Mouse (Mus musculus) CH12.LX (cell line): ENCODE results near the gene Klk6. TPM values are rescaled to one million over a fixed set of nuclear protein-coding genes. Genes with fewer than 3 reads are reported as not detected.

Source experiments
- DNase-seq: peaks from one replicate; pipeline ENCODE4 v3.0.0-alpha.2; 2013; ENCODE audit errors: extremely low read depth
- H3K27ac ChIP-seq: 2 replicates; pipeline ENCODE4 v1.5.1; 2012; ENCODE audit warnings: low read depth, mild to moderate bottlenecking, control low read depth, moderate library complexity; ENCODE audit not compliant: insufficient read depth
- H3K27me3 ChIP-seq: replicated peaks from 2 replicates; pipeline ENCODE3; 2012; ENCODE audit warnings: inconsistent platforms
- H3K36me3 ChIP-seq, 2 experiments: replicated peaks in 1 of 2; 2 replicates each; pipeline versions ENCODE3 to v1.6.1; 2012; ENCODE audit warnings: inconsistent platforms in 1 of 2, low read length in 1 of 2, mild to moderate bottlenecking in 1 of 2, mixed read lengths in 1 of 2, moderate library complexity in 1 of 2; ENCODE audit not compliant: control insufficient read depth in 1 of 2, insufficient read depth in 1 of 2
- H3K4me1 ChIP-seq, 2 experiments: 2 replicates each; pipeline ENCODE4 v1.6.1; 2012; ENCODE audit warnings: inconsistent platforms in 1 of 2, moderate library complexity in 1 of 2; ENCODE audit not compliant: insufficient read depth in 2 of 2, control insufficient read depth in 1 of 2
- H3K4me2 ChIP-seq: 2 replicates; pipeline ENCODE4 v1.6.1; 2012; ENCODE audit warnings: low read depth, mild to moderate bottlenecking, control low read depth; ENCODE audit not compliant: poor library complexity, insufficient read depth, severe bottlenecking
- H3K4me3 ChIP-seq, 3 experiments: fragments of 150-350 bp in 1 of 3; sonication (generic) in 1 of 3; replicated peaks in 1 of 3; 2 replicates each; pipeline versions ENCODE3 to v1.5.1; 2011 to 2012; ENCODE audit warnings: low read depth in 2 of 3, low read length in 2 of 3, mild to moderate bottlenecking in 2 of 3, moderate library complexity in 2 of 3, control low read depth in 1 of 3, improper control_type of control experiment in 1 of 3, inconsistent platforms in 1 of 3, mixed read lengths in 1 of 3; ENCODE audit not compliant: poor library complexity in 1 of 3
- H3K79me2 ChIP-seq: replicated peaks from 2 replicates; pipeline ENCODE4 v1.6.1; 2012; ENCODE audit warnings: mild to moderate bottlenecking, moderate library complexity; ENCODE audit not compliant: control insufficient read depth, poor library complexity, insufficient read depth, severe bottlenecking; ENCODE audit errors: extremely low read depth
- H3K9ac ChIP-seq: 2 replicates; pipeline ENCODE4 v1.6.1; 2012; ENCODE audit warnings: low read depth, mild to moderate bottlenecking, control low read depth, moderate library complexity; ENCODE audit not compliant: insufficient read depth
- H3K9me3 ChIP-seq: replicated peaks from 2 replicates; pipeline ENCODE3; 2012; ENCODE audit warnings: low read length, inconsistent platforms, mixed read lengths
- CHD1 ChIP-seq: IDR thresholded peaks from 2 replicates; pipeline ENCODE4 v1.6.1; 2012; ENCODE audit warnings: low read depth, low read length, improper control_type of control experiment, inconsistent platforms
- GABPA ChIP-seq: IDR thresholded peaks from 2 replicates; pipeline ENCODE4 v1.6.1; 2012; ENCODE audit warnings: low read depth, low read length, improper control_type of control experiment, inconsistent platforms; ENCODE audit not compliant: insufficient replicate concordance
- HCFC1 ChIP-seq: IDR thresholded peaks from 2 replicates; pipeline ENCODE4 v1.6.1; 2012; ENCODE audit warnings: low read depth, mild to moderate bottlenecking, inconsistent platforms, low read length, improper control_type of control experiment
- IRF4 ChIP-seq: IDR thresholded peaks from 2 replicates; pipeline ENCODE4 v1.6.1; 2014; ENCODE audit warnings: low read depth, mild to moderate bottlenecking, inconsistent platforms, low read length, improper control_type of control experiment
- JUND ChIP-seq: conservative IDR thresholded peaks from 2 replicates; pipeline ENCODE4 v1.6.1; 2011; ENCODE audit warnings: low read depth, low read length, improper control_type of control experiment
- KAT2A ChIP-seq: IDR thresholded peaks from 2 replicates; pipeline ENCODE4 v1.6.1; 2012; ENCODE audit warnings: low read length, improper control_type of control experiment, inconsistent platforms; ENCODE audit not compliant: insufficient replicate concordance
- MEF2A ChIP-seq: IDR thresholded peaks from 2 replicates; pipeline ENCODE4 v1.6.1; 2014; ENCODE audit warnings: low read depth, mild to moderate bottlenecking, inconsistent platforms, low read length, improper control_type of control experiment, borderline replicate concordance
- MXI1 ChIP-seq: IDR thresholded peaks from 2 replicates; pipeline ENCODE4 v1.6.1; 2011; ENCODE audit warnings: mild to moderate bottlenecking, low read depth, low read length, improper control_type of control experiment
- MYC ChIP-seq: IDR thresholded peaks from 2 replicates; pipeline ENCODE4 v1.6.1; 2011; ENCODE audit warnings: low read depth, mild to moderate bottlenecking, improper control_type of control experiment, low read length
- NRF1 ChIP-seq: IDR thresholded peaks from 2 replicates; pipeline ENCODE4 v1.6.1; 2014; ENCODE audit warnings: low read depth, mild to moderate bottlenecking, inconsistent platforms, low read length, improper control_type of control experiment, moderate library complexity
- PAX5 ChIP-seq: IDR thresholded peaks from 2 replicates; pipeline ENCODE4 v1.6.1; 2012; ENCODE audit warnings: low read length, inconsistent platforms, mixed read lengths
- RCOR1 ChIP-seq: conservative IDR thresholded peaks from 2 replicates; pipeline ENCODE4 v1.6.1; 2012; ENCODE audit warnings: low read depth, mild to moderate bottlenecking, inconsistent platforms, low read length, improper control_type of control experiment
- TBP ChIP-seq: conservative IDR thresholded peaks from 2 replicates; pipeline ENCODE4 v1.6.1; 2011; ENCODE audit warnings: low read depth, low read length, improper control_type of control experiment
- UBTF ChIP-seq: IDR thresholded peaks from 2 replicates; pipeline ENCODE4 v1.6.1; 2012; ENCODE audit warnings: low read depth, mild to moderate bottlenecking, inconsistent platforms, low read length, improper control_type of control experiment, moderate library complexity
- USF1 ChIP-seq: IDR thresholded peaks from 2 replicates; pipeline ENCODE4 v1.6.1; 2014; ENCODE audit warnings: low read depth, mild to moderate bottlenecking, inconsistent platforms, low read length, improper control_type of control experiment
- USF2 ChIP-seq: conservative IDR thresholded peaks from 2 replicates; pipeline ENCODE4 v1.6.1; 2011; ENCODE audit warnings: low read depth, low read length, improper control_type of control experiment
- ZKSCAN1 ChIP-seq: IDR thresholded peaks from 2 replicates; pipeline ENCODE4 v1.6.1; 2012; ENCODE audit warnings: low read depth, inconsistent platforms, low read length, improper control_type of control experiment, borderline replicate concordance
- ZMIZ1 ChIP-seq: IDR thresholded peaks from 2 replicates; pipeline ENCODE4 v1.6.1; 2012; ENCODE audit warnings: low read depth, mild to moderate bottlenecking, inconsistent platforms, low read length, improper control_type of control experiment
- dilution Hi-C: fragments of 300-500 bp; cut with MboI; formaldehyde crosslinking; loops from 2 replicates; pipeline ENCODE4 v1.14.3; 2020; ENCODE audit warnings: low sequenced_read_pairs; ENCODE audit not compliant: extremely low pct_unique_long_range_greater_than_20kb, extremely low pct_ligation_motif_present
- in situ Hi-C: fragments of 300-500 bp; cut with MboI; formaldehyde crosslinking; loops from 3 replicates; pipeline ENCODE4 v1.14.3; 2019; ENCODE audit warnings: low sequenced_read_pairs, low pct_ligation_motif_present, low pct_unique_long_range_greater_than_20kb, mixed read lengths
- polyA plus RNA-seq: library from polyadenylated mRNA; unstranded; fragments of >175 nt; gene quantifications from 2 replicates; pipeline ENCODE4 v1.2.1, GENCODE M21; 2012; ENCODE audit warnings: low read depth; ENCODE audit not compliant: insufficient read length
- total RNA-seq, 2 experiments: library from RNA; depleted of rRNA; stranded (reverse); fragments of 300-350 nt in 1 of 2; fragments of >200 nt in 1 of 2; gene quantifications; 2 replicates each; pipeline ENCODE4 v1.2.3; 2012 to 2014

The Klk6 gene
- total and polyA plus RNA-seq, 3 experiments: not detected

DNA sequence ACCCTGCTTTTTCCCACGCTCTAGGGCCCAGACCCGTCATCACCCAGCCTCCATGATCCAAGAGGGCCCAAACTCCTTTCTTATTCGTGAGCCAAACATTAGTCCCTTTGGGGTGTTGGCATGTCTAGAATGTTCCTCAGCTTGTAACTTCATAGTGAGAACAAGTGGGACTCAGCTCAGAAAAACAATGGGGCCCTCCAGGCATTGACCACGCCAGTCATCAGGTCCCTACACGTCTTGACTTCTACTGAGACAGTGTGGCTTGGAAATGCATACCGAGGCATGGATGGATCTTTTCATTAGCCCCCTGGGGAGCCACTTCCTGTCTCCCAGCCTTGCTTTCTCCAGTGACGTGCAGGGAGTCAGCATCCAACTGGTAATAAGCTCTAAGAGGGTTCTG lies 24.4 kb upstream of the Klk6 start:
- Histone ChIP-seq H3K4me3 (no peak overlapping the region), H3K9me3 (no peaks in the 10 kb centered on the region), H3K36me3 (peaks cover 0 to 4% of the 10 kb centered on the region in 2 experiments), H3K4me2 (no peak overlapping the region), H3K27me3 (peaks cover 86% of the 10 kb centered on the region), H3K79me2 (no peaks in the 10 kb centered on the region), H3K4me1 (peaks cover 6 to 17% of the 10 kb centered on the region in 2 experiments), H3K27ac (no peak overlapping the region), H3K9ac (no peak overlapping the region)
- dilution Hi-C loops: no loop called here
- TF ChIP-seq CHD1 (no peak), TBP (no peak), KAT2A (no peak), HCFC1 (no peak), MEF2A (no peak)
- no peak for DNase-seq
- in situ Hi-C loops: loop anchor here (25.0 kb wide), 1 partner anchor 313 kb away; the partner anchor contains the start of gene Iglon5

DNA sequence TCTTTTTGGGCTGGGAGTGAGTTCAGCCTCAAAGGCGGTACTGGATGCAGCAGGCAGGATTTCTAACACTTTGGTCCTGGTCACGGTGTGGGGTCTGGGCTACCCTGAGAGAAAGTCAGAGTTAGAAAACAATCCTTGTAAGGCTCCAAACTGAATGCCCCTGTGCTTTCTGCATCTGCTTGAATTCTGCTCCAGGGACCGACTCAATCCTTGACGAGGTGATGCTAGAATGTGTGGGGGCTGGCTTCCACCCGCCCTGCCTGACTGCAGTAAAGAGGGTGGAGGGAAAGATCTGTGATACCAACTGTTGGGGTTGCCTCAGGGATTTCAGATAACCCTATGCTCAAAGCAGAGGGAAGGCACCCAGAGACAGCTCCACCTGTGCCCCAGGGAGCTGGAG lies 13.3 kb upstream of the Klk6 start, which contains the start of gene Klk7:
TSS of gene Klk7 (plus strand) at position 301 of the 400 bp plus-strand sequence.
- Histone ChIP-seq H3K4me3 (no peak within 1 kb of the TSS), H3K4me1 (no peaks in the 10 kb centered on the region), H3K27ac (no peak within 1 kb of the TSS), H3K4me2 (no peak within 1 kb of the TSS), H3K9me3 (no peaks in the 10 kb centered on the region), H3K27me3 (peaks cover 88% of the 10 kb centered on the region), H3K79me2 (no peaks in the 10 kb centered on the region), H3K36me3 (no peaks in the 10 kb centered on the region), H3K9ac (no peak within 1 kb of the TSS)
- TF ChIP-seq NRF1 (no peak), MXI1 (no peak), USF2 (no peak), RCOR1 (no peak), JUND (no peak), HCFC1 (no peak), PAX5 (no peak), MYC (no peak), GABPA (no peak), CHD1 (no peak), UBTF (no peak), ZMIZ1 (no peak), IRF4 (no peak), USF1 (no peak), ZKSCAN1 (no peak)
- in situ Hi-C loops: no loop called here
- no peak for DNase-seq
- dilution Hi-C loops: no loop called here
